Mouse (Mus musculus): ENCODE measurements around the gene Snapc3. TPM values are rescaled to one million over a fixed set of nuclear protein-coding genes. Genes with fewer than 3 reads are reported as not detected.

The Snapc3 gene
- 10 to 100 TPM; 42.2 to 44.7 TPM for total RNA-seq (2021)
- long read RNA-seq, transcript Snapc3-201 (9 exons, 1,405 nt) = major isoform, 32 of 55 reads
- long read RNA-seq, transcript Snapc3-202 (6 exons, 942 nt) = minor isoform, 9 of 55 reads
- long read RNA-seq, partial matches to known transcripts = 2 of 55 reads
- long read RNA-seq, other reads (novel, unspliced or antisense) = 6 of 55 reads

GRCm38 (mm10) chr4:83417160-83417819, at the start of gene Snapc3:
TSS of gene Snapc3 (plus strand) at chr4:83417724.
- peak; percentile 94 to 96 for DNase-seq (ENCODE audit: low spot score in 2 of 2)

- DNase-seq (ENCODE audit: low spot score in 2 of 2) = no peak
Measured at GRCm38 (mm10) chr4:83373381-83373780, 44.1 kb upstream of the Snapc3 start.

- DNase-seq (ENCODE audit: low spot score in 2 of 2) = no peak
Measured at GRCm38 (mm10) chr4:83375650-83376049, 41.9 kb upstream of the Snapc3 start.

- no peak for DNase-seq (ENCODE audit: low spot score in 2 of 2)
Measured at GRCm38 (mm10) chr4:83376461-83377015, 41.0 kb upstream of the Snapc3 start.

GRCm38 (mm10) chr4:83379036-83379435, 38.5 kb upstream of the Snapc3 start:
- DNase-seq (ENCODE audit: low spot score in 2 of 2) = no peak

GRCm38 (mm10) chr4:83379746-83380145, 37.8 kb upstream of the Snapc3 start:
- DNase-seq (ENCODE audit: low spot score in 2 of 2) = no peak

- no peak for DNase-seq (ENCODE audit: low spot score in 2 of 2)
Measured at GRCm38 (mm10) chr4:83380266-83380665, 37.3 kb upstream of the Snapc3 start.

- peak; percentile 22 to 29 for DNase-seq (ENCODE audit: low spot score in 2 of 2)
Measured at GRCm38 (mm10) chr4:83383899-83384490, 33.5 kb upstream of the Snapc3 start.

- no peak for DNase-seq (ENCODE audit: low spot score in 2 of 2)
Measured at GRCm38 (mm10) chr4:83385091-83385490, 32.4 kb upstream of the Snapc3 start.

- DNase-seq (ENCODE audit: low spot score in 2 of 2) = no peak
Measured at GRCm38 (mm10) chr4:83390551-83390950, 27.0 kb upstream of the Snapc3 start.

GRCm38 (mm10) chr4:83391956-83392355, 25.6 kb upstream of the Snapc3 start:
- no peak for DNase-seq (ENCODE audit: low spot score in 2 of 2)

- DNase-seq (ENCODE audit: low spot score in 2 of 2) = no peak
Measured at GRCm38 (mm10) chr4:83393733-83394132, 23.8 kb upstream of the Snapc3 start.

- DNase-seq (ENCODE audit: low spot score in 2 of 2) = peak; percentile 25 to 45
Measured at GRCm38 (mm10) chr4:83396346-83396745, 21.2 kb upstream of the Snapc3 start.

- DNase-seq (ENCODE audit: low spot score in 2 of 2) = no peak
Measured at GRCm38 (mm10) chr4:83396996-83397770, 20.3 kb upstream of the Snapc3 start.

- DNase-seq (ENCODE audit: low spot score in 2 of 2) = no peak
Measured at GRCm38 (mm10) chr4:83398527-83398926, 19.0 kb upstream of the Snapc3 start.

- DNase-seq (ENCODE audit: low spot score in 2 of 2) = no peak
Measured at GRCm38 (mm10) chr4:83400691-83401595, 16.6 kb upstream of the Snapc3 start.

- no peak for DNase-seq (ENCODE audit: low spot score in 2 of 2)
Measured at GRCm38 (mm10) chr4:83401712-83402111, 15.8 kb upstream of the Snapc3 start.

GRCm38 (mm10) chr4:83407688-83408087, 9.8 kb upstream of the Snapc3 start:
- no peak for DNase-seq (ENCODE audit: low spot score in 2 of 2)

- no peak for DNase-seq (ENCODE audit: low spot score in 2 of 2)
Measured at GRCm38 (mm10) chr4:83409867-83410505, 7.5 kb upstream of the Snapc3 start.

GRCm38 (mm10) chr4:83412060-83412459, 5.5 kb upstream of the Snapc3 start:
- no peak for DNase-seq (ENCODE audit: low spot score in 2 of 2)
